Mouse (Mus musculus): ENCODE measurements around the gene Ppp1r14d.

DNA sequence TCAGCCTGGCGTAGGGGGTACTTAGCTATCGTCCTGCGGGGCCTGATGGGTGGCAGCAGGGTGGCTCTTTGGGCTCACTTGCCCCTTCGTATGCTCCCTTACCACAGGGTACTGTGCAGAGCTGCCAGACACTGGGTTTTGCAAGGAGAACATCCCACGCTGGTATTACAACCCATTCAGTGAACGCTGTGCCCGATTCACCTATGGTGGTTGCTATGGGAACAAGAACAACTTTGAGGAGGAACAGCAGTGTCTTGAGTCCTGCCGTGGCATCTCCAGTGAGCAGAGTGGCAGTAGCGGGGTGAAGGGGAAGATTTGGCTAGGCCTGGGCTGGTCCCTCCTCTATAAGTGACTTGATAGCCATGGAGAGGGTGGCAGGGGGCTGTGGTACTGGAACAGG lies 18.2 kb upstream of the Ppp1r14d start:
- no peak for TF ChIP-seq CTCF (IDR thresholded peaks at IDR 0.05; ENCODE audit: extremely low read depth, insufficient read depth, low read length)
- TF ChIP-seq POLR2A (IDR thresholded peaks at IDR 0.05; ENCODE audit: extremely low read depth, insufficient read depth, low read length) = no peak
